Mouse (Mus musculus) right cerebral cortex, postnatal 4 days (tissue): Measurements from ENCODE around the gene Adh7.

Source experiments
- DNase-seq: peaks from one replicate; pipeline ENCODE4 v3.0.0-alpha.2; 2022

Adh7 gene

DNA sequence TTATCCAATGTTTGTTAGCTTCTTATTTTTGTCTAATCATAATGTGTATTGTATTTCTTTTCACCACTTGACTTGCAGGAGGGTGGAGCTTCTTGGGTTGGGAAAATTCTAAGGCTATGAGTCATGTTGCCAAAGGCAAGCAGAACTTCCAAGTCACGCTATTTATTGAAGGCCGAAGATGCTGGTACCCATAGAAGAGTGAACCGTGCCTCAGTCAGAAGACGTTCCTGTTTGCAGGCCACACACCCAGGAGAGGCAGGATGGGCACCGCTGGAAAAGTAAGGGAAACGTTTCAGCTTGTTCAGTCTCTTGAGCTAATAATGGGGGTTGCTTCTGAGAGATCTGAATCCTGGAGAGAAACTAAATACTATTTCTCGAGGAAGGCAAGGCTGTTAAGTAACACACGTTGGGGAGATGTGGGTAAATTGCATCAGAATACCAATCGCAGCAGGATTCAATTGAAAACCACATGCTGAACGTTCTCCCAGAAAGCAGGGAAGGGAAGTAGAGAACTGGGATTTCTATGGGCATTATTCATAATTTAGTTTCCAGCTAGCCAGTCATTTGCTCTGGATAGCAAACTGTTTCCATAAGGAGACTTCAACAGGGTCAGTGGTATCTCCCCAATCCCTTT lies at the start of gene Adh7:
Gene Adh7, plus strand, starts transcription at position 130 of the 634 bp plus-strand sequence.
- no peak for DNase-seq

DNA sequence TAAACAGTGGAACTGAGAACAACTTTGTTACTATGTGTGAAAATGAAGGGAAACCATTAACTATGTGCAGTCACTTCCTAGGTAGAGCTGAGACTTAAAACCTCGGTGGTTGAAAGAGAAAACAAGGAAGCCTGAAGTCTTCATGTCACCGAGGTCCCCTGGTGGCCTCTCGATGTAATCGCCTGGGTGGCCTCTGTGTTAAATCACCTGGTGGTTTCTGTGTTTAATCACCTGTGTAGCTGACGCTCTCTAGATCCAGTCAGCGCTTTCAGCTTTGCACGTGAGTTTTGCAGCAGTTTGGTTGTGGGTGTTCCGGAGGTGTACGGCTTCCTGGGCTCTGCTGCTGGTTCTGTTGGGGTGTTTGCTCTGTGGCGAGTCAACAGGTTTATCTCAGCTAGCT lies 44.3 kb upstream of the Adh7 start:
- DNase-seq = no peak

DNA sequence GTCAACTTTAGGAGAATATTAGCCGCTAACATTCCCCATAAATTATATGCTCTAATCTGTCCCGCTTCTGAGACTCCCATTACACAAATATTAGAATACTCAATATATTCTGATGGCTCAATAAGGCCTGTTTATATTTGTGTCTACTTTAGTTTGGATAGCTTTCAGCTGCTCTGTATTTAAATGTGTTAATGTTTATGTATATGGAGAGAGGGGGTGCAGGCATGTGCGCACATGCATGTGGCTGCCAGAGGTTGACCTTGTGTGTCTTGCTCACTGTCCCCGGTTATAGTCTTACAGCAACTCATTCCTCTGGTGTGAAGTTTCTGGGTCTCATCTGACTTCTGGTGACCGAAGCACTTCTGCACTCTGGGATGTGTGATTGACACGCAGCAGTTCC lies 42.0 kb upstream of the Adh7 start:
- DNase-seq = no peak

DNA sequence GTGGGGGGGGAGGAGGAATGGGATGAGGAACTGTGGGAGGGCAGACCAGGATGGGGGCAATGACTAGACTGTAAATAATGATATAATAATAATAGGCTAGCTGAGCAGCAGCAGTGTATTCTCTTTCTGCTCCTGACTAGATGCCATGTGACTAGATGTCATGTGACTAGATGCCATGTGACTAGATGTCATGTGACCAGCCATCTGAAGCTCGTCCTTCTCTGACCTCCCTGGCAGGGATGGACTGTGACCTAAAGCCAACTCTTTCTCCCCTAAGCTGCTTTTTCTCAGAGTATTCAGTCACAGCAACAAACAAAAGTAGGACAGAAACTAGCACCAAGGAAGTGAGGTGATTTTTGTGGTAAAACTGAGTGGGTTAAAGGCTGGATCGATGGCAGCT lies 35.5 kb upstream of the Adh7 start:
- DNase-seq = no peak

DNA sequence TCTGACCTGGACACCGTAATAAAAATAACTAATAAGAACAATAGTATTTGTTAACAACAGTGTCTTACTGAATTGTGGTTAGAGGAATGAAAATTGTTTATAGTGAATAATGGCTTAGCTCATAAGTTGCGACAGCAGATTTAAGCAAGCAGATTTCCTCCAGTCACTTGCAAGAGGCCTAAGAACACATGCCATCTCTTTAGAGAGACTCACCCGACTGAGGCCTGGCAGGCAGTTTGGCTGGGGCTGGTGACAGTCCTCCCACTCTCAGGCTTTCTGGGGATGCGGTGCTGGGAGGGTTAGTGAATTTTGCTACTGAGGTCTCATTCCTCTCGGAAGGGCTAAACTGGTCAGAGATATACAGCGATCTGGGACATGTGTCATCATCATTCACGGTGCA lies 34.2 kb upstream of the Adh7 start:
- no peak for DNase-seq

DNA sequence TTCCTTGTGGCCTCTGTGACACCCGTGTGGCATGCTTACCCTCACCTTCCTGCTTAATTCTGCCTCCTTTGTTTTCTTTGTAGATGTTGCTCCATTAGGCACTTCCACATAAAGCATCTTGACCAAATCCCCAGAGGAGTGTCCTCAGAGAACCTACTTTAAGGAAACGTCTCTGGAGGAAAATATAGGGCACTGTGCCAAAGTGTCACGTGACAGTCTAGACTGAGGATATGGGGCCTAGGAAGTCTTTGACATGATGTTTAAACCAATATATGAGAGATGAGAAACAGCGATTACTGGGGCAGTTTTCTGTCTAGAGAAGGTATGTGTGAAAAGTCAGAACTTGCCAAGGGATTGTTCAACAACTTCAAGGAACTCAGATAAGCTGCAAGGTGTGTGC lies 32.3 kb upstream of the Adh7 start:
- no peak for DNase-seq

DNA sequence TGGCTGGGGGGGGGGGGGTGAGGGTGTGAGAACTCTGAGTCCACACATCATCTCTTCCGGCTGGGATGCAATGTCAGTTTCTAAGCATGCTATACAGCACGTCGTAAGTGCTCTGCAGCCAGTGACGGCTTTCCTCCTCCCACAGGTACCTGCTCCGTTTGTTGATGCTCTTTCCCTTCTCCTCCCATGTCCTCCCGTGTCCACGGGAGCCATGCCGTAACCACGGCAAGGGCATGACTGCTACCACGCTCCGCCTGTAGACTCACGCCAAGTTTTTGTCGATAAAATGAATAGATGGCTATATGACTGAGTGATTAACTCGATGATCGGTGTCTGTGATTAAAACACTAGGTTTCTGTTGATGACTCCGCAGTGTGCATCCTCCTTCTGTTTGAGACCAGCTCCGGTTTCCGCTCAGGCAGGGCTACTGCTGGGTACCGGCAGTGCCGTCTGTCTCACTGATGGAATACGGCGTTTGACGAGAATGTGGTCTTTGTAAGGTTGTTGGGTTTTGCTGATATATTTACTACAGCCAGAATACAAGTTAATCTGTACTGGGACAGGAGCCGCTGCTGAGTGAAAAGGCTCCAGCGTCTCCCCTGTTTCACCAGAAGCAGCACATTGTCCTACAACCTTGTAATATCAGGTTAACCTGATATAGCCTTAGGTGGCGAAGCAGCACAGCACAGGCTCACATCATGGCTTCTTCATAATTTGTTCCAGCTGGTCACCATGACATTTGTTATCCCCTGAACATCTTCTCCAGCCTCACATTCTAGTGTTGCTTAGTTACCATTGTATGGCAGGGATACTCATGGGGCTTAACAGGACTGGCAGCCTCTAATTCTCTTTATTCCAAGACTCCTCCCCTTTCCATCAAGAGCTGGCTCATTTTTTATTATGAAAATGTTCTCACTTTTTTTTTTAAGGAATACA lies 31.3 kb upstream of the Adh7 start:
- DNase-seq = no peak

DNA sequence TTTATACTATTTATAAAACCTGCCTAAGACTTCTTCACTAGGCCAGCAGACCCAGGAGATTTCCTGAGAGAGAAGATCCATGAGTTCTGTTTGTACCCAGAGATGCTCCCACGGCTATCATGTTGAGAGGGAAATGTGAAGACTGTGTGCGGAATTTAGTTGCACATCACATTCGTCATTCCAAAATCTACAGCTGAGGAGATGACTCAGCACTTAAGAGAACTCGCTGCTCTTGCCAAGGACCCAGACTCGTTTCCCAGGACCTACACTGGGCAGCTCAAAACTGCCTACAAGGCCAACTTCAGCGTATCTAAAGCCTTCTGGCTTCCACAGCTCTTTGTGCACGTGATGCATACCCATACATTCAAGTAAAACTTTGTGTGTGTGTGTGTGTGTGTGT lies 25.3 kb upstream of the Adh7 start:
- no peak for DNase-seq

DNA sequence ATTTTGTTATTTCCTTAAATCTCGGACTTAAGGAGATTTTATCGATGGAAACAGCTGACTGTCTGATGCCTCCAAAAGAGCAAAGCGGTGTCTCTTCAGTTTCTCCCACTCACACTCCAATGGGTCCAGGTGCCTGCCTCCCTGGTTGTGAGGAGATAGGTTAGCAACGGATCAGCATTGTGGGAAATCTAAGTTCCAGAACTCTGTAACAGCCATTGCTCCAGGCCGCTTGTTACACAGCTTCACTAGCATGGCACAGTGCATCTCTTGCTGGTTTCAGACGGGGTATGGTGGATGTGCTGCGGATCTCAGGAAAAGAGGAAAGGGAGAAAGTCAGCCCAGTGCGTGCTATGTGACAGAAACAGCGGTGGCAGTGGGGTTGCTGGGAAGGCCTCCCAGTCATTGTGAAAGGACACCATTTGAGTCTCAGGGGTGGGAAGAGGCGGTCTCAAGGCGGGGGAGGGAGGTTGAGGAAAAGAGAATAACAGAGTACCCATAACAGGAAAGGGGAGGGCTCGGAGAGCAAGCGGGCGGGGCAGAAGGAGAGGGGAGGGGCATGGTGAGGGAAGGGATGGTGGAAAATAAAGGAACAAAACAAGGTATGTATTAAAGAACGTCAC lies 23.8 kb upstream of the Adh7 start, which contains the start of gene 4930579F01Rik:
Gene 4930579F01Rik, minus strand, starts transcription at position 143 of the 620 bp plus-strand sequence.
- no peak for DNase-seq

DNA sequence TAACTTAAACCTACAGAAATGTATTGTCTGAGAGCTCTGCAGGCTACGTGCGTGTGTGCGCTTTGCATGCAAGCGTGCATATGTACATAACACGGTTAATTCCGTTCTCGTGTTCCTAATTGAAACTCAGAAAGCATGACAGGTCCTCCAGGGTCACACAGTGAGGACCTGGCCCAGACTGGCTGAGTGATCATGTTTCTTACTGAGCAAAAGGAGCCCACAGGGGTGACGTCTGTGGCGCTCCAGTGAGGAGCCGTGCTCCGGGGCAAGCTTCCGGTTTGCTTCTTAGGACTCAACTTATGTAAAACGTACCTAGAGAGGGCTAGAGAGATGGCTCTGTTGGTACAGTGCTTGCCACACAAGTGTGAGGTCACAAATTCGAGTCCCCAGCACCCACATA lies 20.5 kb upstream of the Adh7 start:
- no peak for DNase-seq

DNA sequence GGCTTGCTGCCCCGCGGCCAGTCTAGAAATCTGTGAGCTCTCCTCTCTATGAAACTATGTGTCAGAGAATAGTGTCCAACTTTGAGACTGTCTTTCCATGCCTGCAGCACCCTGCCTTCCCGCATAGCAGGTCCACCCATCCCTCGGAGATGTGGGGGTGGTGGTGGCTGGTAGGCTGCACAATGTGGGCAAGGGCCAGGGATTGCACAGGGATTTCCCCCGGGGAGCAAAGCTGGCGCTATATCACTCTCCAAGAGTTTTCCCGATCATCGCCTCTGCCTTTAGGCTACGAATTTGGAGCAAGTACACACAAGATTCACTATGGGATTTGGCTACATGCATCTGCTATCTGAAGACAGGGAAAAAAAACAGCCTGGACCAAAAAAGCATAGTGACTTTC lies 20.0 kb upstream of the Adh7 start:
- DNase-seq = no peak

DNA sequence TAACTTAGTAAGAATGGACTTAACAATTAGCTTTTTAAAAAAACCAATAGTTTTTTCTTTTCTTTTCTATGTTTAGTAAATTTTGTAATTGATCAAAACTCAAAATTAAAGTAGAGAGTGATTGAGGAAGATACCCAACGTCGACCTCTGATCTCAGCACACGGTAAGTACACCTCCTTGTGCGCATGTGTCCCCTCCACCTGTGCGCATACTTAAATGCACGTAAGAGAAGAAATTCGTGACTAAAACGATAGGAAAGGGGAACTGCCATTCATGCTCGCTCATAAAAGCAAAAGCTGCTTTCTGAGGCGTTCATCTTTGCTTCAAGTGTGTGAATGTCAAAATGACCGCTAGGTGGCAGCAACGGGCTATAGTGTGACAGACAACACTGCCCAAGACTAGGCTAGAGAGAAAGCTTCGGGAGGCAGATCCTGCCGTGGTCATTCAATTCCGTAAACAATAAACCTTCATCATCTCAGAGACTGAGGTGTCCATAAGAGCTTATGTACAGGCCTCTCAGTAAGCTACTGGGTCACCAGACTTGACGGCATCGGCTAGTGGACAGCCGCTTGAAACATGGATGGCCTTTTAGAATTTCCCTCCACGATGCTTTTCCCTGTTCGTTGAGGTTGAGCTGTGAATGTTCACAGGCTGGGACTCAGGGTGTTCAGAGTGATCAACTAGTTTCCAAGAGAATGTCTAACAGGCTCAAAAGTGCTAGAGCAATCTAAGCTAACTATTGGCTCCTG lies 19.4 kb upstream of the Adh7 start:
- peak; percentile 98 for DNase-seq

DNA sequence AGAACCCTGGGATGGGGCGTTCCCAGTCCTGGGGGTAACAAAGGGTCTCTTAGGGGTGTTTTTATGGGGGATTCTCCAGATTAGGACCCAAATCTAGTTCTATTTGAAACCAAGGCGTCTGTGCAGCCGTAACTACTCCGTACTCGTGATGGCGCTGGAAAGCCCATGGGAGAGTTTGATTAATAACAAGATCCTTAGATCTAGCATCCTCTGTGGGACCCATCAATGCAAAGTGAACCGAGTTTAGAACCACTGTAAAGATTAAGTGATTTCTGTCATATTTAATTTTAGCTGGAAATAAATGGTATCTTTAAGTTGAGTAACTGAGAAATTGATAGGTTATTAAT lies 18.9 kb upstream of the Adh7 start:
- DNase-seq = no peak

DNA sequence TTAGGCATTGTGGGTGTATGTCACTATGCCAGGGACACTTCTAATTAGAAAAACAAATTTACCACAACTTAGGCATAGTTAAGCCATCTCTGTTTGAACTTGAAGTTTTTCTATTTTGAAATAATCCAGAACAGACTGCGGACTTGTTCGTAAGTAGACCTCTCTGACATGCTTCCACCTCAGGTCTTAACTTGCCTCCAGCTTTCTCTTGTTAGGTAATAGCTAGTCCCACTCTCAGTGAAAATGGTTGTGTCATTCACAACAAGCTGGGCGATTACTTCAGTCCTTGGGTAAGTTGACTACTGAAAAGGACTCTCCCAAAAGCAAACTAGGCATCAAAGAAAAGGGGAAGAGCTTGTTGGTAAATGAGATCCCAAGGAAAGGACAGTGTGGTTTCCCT lies 8.7 kb upstream of the Adh7 start:
- no peak for DNase-seq

DNA sequence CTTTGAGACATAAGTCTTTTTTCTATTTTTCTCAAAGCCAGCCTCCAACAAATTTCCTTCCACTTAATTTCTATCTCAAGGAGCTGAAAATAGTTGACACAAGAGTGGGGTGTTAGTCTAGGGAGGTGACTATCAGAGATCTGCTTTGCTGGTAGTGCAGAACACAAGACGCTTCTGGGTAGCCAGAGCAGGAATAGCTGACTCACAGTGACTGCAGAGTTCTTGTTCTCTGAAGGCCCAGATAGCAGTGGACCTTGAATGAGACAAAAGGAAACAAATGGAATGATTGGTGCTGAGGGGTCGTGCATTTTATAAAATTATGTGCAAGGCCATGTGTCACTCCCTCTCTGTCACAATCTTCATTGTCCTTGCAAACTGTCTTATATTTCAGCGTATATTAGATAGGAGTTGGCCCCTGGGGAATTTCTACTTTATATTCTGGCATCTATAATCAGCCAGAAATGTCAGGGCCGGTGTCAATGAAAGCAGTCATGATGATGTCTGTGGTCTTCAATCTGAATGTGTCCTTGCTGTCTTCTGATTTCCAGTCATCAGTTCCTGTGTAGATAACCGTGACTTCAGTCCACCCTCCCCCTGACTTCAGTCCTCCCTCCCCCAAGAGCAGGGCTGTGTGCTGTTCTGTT lies 7.0 kb upstream of the Adh7 start:
- DNase-seq = no peak

DNA sequence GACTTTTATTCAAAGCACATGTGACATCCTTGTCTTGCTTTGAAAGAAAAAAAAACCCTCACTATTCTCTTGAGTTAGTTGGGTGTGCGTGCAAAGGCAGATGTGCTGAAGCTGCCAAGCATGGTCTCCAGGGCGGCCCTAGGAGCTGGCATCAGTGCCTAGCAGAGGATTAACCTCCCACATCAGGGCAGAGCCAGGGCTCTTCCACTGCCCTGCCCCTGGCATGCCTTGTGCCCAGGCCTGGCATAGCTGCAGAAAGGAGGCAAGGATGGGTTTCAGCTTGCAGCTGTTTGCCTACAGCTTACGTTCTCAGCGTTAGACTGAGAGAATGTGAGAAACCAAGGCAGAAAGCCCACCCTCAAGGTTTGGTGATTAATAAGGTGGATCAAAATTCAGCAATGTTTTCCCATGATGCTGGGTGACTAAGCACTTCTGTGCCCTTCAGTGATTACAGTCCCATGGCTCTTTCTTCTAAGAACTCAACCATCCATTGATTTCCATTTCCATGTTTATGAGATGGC lies 5.1 kb upstream of the Adh7 start:
- no peak for DNase-seq

DNA sequence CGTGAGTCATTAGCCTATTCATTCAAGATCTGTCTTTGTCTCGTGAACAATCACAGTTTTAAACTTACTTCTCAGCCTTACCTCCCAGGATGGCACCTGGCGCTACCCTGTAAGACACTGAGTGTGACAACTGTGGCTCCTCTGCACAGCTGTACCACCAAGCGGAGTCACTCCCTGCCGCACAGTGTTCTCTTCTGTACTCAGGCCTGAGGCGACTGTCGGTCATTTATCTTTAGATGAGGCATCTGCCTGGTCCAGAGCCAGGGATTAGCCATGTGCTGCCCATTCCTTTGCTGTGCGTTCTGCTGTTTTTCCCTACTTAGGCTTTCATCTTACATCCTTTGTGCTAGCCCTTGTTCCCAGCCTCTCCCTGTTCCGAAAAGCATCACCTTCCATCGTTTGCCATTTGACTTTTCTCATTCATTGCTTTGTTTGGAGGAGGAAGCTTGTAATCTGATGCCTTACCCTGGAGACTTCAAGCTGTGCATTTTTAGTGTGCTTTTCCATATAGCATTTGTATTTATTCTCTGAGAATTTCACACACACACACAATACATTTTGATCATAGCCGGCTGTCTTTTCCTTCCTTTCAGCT lies 2.1 kb upstream of the Adh7 start:
- no peak for DNase-seq

DNA sequence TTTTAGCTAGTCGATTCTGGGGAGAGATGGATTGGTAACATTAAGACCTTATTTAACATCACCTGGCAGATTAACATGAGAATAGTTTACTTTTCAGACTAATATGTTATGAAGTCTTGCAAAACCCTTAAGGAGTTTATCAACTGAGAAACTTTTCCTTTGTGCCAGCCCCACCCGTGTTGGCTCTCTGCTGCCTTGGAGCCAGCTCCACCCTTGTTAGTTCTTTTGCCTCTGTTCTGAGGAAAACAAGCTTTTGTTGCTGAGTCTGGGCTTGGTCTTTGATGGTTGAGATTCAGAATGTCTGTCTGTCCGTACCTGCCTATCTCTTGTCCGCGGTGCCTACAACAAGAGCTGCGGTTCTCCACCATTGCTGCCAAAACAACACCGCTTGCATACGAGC lies 1.5 kb upstream of the Adh7 start:
- no peak for DNase-seq

DNA sequence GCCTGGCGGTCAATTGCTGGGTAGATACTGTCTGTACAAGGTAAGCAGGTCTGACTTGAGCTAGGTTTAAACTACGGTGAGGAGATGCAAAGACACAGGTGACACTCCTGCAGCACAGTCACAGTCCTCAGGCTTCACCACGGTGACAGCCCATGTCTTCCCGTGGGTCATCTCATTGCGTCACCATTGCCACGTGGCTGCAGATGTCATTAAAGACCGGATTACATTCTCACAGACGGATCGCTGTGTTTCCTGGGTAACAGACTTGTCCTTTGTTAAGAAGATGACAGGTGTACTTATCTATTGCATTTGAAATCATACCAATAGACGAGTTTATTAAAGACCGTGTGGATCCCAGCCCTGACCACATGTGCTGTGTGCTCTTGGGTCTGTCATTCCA lies 3.6 kb downstream of the Adh7 start:
- no peak for DNase-seq

DNA sequence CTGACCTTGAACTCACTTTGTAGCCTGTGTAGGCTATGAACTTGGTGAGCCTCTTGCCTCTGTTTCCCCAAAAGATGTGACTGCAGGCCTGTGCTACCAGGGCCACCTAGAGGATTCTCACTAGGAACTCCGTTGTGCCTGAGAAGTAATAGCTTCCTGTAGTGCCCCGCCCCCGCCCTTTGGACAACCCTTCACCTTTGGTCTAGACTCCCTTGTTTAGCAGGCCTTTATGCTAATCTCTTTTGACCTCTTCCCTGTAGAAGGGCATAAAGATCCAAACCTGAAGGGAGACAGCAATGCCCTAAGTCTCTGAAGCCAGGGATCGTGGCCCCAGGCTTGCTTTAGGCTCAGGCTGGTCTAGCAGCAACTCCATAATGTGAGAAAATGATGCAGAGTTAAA lies 5.0 kb downstream of the Adh7 start:
- DNase-seq = no peak

DNA sequence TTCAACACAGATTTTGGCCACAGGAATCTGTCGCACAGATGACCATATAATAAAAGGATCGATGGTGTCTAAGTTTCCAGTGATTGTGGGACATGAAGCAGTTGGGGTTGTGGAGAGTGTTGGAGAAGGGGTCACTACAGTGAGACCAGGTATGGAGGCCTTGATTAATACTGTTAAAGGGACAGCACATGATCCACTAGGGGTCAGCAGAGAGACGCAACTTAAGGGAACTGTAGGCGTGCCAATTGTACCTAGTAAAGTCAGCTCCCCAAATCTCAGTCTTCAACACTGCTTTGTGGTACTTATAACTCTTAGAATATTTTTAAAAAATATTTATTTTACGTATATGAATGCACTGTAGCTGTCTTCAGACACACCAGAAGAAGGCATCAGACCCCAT lies 5.4 kb downstream of the Adh7 start:
- DNase-seq = peak; percentile 36

DNA sequence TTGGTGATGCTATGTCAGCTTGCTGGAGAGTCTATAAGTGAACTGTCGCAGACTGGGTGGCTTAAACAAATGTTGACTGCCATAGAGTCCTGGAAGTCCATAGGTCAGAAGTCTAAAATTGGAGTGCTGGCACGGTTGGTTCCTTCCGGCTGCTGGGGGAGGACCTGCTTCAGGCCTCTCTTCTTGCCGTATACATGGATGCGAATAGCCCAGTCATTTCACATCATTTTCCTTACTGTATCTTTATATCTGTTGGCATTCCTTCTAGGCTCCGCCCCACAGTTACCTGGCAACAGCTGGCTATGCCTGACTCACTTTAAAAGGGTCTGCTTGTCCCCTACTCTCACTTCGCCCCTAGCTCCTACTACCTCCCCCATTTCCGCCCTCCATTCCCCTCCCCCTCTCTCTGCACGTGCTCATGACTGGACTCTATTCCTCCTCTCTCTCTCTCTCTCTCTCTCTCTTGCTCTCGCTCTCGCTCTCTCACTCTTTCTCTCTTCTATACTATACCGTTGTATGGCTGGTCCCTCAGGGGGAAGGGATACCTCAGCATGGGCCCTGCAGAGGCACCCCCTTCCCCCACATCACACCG lies 6.9 kb downstream of the Adh7 start:
- DNase-seq = no peak
